Mouse (Mus musculus) retina, postnatal 1 day (tissue): ENCODE results near the gene Acox2.
"Not testable (repeated sequence)": the region's sequence is repeated elsewhere in the genome, so short reads cannot be mapped to it uniquely, and the experiment has no call there.

Source experiments
- DNase-seq: peaks from one replicate; pipeline ENCODE4 v3.0.0-alpha.2; 2012

The Acox2 gene

GRCm38 (mm10) chr14:8259166-8259565 lies at the start of gene Acox2:
TSS of gene Acox2 (minus strand) at chr14:8259353.
- DNase-seq: no peak

GRCm38 (mm10) chr14:8308650-8309049 lies 49.5 kb upstream of the Acox2 start:
- DNase-seq: no peak

DNA sequence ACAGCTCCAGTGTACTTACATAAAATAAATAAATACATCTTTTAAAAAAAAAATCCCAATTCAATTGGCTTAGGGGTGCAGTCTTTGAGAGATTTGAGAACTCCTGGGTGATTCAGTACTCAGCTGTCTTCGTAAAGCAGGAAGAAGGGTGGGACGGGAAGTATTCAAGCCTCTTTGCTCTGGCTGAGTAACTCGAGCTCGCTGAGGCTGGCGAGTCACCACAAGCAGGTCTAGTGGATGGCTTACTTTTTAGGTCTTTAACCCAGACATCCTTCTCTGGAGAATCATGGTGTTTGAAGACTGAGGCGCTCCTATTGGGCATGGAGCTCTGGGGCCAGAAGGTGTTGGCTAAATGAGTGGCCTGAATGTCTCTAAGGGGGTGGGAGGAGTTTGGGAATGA lies 47.7 kb upstream of the Acox2 start:
- no peak for DNase-seq

DNA sequence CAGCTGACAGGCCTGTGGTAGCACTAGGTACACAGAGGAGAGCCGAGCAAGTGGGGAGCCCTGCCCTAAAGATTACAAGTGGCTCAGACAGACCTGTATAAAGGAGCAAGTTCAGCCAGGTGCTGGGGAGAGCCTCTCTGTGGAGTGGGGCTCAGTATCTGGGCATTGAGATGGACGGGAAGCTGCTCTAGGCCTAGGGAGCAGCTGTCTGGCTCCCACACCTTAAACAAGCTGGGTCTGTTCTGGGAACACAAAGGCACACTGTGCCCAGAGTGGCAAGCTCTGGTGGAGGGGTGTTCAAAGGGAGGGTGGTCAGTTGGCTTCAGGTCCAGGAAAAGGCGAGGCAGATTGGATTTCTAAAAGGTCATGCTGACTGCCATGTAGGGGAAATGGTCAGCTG lies 45.9 kb upstream of the Acox2 start:
- DNase-seq: no peak

- no peak for DNase-seq
Measured at GRCm38 (mm10) chr14:8304082-8304481, 44.9 kb upstream of the Acox2 start.

DNA sequence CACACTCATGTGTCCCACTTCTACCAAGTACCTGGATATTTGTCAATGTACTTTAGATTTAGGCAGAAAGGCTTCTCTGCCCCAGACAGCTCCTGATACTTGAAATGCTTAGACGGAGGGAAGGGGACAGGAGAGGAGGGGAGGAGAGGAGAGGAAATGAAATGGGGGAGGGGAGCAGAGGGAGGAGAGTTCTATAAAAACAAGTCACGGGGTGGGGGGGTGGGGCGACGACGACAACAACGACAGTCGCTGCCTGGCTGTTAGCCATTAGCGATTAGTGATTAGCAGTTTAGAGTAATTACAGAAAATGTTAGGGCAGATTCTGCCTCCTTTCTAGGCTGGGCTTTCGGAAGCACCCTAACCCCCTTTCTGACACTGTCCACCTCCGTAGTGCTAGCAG lies 43.5 kb upstream of the Acox2 start:
- DNase-seq: no peak

GRCm38 (mm10) chr14:8300281-8300680 lies 41.1 kb upstream of the Acox2 start:
- DNase-seq: peak; percentile 64

- no peak for DNase-seq
Measured at GRCm38 (mm10) chr14:8297889-8298293, 38.7 kb upstream of the Acox2 start.

DNA sequence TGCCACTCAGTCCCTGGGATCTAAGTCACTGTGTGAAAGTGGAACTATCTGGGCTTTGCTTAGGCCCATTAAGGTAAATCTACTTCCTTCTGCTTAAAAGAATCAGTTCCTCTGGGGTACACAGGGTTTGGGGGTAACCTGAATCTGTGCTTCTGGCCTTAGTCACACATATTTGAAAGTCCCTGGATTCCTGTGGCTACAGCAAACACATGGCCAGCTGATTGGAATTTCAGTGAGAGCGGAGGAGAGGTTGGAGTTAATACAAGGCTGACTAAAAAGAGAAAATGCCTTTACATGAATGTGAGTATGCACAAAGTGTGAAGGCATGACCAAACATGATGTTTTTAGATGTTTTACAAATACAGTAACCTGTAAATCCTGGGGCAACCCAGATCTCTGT lies 35.1 kb upstream of the Acox2 start:
- DNase-seq: no peak

GRCm38 (mm10) chr14:8286595-8286994 lies 27.4 kb upstream of the Acox2 start:
- not testable (repeated sequence) for DNase-seq

DNA sequence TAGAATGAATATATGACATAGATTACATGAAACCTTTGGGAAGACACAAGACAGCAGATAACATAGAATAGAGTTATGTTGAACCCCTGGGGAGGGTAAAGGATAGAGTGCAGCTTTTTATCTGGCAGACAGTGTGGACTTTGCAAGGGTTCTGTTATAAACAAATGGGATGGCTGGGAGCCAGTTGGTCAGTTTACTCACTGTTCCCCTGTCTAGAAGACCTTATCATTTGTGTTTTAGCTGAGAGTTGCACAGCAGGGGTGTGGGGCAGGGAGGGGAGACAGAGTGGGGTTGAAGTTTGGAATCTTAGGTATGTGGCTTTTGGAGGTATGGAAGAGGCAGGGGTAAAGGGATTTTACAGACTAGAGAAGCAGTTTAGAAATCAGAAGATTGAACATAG lies 24.6 kb upstream of the Acox2 start:
- DNase-seq: no peak

GRCm38 (mm10) chr14:8271281-8271680 lies 12.1 kb upstream of the Acox2 start:
- DNase-seq: not testable (repeated sequence)

GRCm38 (mm10) chr14:8264378-8264777 lies 5.2 kb upstream of the Acox2 start:
- DNase-seq: no peak

- no peak for DNase-seq
Measured at GRCm38 (mm10) chr14:8262242-8262641, 3.1 kb upstream of the Acox2 start.

DNA sequence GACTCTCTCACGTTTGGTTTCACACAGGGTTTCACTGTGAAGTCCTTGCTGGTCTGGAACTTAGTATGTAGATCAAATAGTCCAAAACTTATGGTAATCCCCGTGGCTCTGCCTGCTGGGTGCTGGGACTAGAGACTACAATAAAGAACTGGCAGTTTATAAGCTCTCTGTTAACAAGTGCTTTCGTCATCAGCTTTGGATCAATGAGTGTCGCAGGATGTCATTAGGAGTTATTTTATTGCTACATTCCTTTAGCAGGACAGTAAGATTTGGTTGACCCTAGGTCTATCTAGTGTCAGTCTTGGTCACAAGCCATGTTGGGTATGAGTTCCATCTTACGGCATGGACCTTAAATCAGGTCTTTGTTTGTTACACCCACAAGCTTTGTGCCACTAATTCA lies 1.1 kb upstream of the Acox2 start:
- no peak for DNase-seq

DNA sequence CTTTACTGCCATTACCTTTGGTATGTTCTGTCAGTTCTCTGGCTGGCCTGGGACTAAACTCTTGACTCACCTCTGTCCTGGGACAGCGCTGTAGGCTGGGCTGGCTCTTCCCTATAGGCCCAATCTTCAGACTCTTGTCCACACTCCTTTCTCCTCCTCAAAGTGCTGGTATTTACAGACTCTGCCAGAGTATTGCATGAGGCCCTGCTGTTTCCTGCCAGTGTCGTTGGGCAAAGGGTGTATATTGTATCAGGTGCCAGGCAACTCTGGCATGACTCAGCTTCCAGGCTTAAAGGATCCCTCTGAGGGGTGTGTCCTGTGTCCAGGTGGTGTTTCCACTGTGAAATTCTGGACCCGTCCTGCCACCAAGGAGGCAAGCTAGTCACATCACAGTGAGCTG lies 401 bp downstream of the Acox2 start:
- no peak for DNase-seq

DNA sequence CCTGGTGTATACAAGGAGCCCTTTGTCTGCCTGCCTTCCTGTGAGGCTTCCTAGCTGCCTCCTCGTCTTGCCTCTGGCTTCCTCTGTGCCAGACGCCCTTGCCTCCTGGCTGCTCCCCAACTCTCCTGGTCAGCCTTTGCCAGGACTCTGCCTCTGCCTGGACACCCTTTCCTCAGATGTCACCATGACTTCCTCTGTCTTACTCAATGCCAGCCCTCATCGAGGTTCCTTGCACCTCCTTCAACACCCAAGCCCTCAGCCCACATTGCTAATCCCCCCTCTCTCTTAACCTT lies 872 bp downstream of the Acox2 start:
- DNase-seq: no peak

DNA sequence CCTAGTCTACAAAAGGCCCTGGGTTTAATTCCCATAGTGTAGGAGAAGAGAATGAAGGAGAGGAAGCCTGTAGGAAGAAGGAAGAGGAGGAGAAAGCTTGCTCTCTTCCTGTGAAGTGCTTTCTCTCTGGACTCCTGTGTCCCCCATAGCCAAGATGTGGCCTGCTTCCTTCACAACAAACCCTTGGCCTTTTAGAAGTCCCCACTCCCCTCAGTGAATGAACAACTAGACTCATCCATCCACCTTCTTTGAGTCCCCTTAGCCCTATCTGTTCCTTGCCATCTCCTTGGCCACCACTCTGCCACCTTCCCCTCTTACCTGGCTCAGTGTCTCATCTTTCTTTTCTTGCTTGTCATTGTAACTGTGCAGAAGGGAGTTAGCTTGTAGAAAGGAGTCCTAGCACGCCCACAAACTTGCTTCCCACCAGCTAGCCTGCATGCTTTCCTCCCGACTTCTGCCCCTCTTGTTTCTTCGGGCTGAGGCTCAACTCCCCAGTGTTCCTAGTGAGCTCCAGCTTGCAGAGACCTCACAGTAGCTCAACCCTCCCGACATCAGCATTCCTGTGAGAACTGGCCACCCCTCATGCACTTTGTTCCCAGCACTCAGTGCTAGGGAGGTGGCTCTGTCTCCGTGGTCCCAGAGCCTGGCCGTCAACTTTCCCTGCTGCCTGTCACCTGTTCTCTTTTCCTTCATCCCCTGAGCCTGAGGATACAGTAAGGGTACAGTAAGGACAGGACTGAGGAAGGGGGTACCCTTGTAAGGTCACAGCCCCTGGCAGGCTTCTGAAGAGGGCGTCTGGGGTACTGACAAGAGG lies 1.4 kb downstream of the Acox2 start:
- no peak for DNase-seq

DNA sequence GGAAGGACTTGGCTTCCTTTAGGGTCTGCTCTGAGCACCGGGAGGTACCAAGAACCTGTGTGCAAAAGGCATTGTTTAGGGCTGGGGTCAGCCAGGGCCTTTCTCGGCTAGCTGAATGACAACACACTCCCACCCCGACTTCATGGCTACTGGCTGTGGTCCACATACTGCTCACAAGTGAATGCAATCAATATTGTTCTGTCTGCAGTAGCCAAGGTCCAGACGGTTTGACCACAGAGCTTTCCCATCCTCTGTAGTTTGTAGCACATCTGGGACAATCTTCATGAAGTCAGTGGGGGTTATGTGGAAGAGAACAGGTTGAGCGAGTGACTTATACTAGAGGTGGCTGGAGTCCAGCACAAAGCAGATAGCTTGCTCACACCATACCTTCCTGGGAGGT lies 2.3 kb downstream of the Acox2 start:
- no peak for DNase-seq

DNA sequence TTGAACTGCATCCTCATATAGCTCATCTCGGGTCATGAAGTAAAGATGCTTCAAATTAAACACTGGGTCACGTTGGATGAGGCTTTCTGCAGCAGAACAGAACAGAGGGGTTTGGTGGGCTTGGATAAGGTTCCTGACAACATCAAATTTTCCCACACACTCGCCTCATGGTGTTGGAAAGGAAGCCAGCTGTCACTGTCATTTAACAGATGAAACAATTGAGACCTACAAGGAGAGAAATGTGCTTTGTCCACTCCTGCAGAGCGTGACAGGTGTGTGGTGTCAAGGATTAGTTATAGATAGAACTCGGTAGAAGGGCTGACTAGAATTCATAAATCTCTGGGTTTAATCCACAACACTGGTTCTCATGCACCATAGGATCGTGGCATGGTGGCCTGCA lies 3.1 kb downstream of the Acox2 start:
- DNase-seq: no peak

DNA sequence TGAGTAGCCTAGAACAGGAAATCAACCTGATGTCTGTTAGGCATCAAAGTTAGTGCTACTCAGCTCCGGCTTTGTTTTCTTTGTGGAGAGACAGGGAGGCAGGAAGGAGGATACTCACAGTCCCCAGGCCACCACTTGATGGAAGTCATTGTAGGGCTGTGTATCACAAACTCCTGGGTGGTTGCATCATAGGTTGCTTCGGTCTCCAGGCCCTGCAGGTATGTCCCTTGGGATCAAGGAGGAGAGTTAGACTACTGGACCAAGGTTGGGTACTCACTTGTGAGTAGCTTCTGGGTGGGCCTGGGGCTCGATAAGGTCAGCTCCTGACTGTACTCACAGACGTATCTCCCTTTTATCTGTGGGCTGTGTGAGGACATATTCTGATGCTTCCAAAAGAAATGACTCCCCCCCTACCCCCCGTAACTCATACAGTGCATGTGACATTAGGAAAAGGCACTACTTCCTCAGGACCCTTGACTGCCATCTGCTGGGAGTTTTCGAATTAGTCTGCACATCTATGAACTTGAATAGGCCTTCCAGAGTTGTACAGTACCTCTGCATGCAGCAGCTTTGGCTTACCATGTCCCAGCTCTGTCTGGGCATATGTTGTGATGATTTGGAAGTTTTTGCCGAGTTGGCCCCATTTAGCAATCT lies 4.0 kb downstream of the Acox2 start:
- DNase-seq: peak; percentile 74

DNA sequence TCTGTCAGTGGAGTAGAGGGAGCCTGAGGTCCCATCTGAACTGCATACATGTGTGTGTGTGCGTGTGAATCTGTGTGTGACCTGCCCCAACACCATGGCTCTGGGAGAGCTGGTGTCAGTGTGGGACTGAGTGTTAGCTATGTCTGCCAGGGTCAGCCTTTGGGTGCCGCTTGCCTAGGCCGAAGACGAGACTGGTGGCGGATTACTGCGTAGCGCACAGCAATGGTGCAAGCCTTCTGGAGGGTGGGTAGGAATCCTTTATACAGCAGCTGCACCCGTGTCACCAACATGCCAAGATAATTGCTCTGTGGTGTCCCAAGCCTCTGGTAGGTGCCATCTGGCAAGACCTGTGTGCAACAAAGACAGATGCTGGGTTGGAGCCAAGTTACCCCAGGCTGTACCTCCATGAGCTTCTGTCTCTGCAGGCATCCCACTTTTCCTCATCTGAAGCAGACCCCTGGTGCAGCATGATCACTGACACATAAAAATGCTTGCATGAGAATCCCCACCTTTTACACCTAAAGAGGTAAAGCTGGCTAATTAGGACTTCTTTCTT lies 7.7 kb downstream of the Acox2 start:
- no peak for DNase-seq

- no peak for DNase-seq
Measured at GRCm38 (mm10) chr14:8250141-8250871, 8.8 kb downstream of the Acox2 start.

DNA sequence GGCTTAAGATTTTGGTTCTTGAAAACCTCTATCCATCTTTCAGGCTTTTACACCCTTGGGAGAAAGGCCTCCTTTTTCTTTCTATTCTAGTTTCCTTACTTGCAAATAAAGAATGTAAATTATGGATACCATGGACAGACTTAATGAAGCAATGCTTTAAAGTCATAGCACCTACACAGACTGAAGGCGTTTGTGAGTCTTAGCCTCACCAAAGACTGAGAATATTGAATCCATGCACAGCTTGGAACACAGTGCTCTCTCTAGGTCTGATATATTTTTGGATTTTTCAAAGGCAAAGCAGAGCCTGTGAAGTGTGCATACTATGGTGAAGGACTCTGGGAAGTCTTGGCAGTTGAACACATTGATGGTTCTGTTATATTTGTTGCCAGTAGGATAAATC lies 9.9 kb downstream of the Acox2 start:
- DNase-seq: no peak
